Mouse (Mus musculus) bone marrow, adult 2 months (tissue): ENCODE measurements around the gene Stk24.

Experiments
- CTCF ChIP-seq: fragments of 200-500 bp; IDR thresholded peaks from 2 replicates; pipeline ENCODE4 v1.5.1; 2011; ENCODE audit warnings: low read length, control low read depth; ENCODE audit not compliant: control insufficient read depth, insufficient read depth
- POLR2A ChIP-seq: fragments of 200-500 bp; IDR thresholded peaks from 2 replicates; pipeline ENCODE4 v1.6.1; 2011; ENCODE audit warnings: low read depth, mild to moderate bottlenecking, control low read depth, low read length, borderline replicate concordance; ENCODE audit not compliant: control insufficient read depth

GRCm38 (mm10) chr14:121318382-121318781 is 61.4 kb downstream of the Stk24 start:
- no peak for TF ChIP-seq CTCF
- no peak for TF ChIP-seq POLR2A
